Mouse (Mus musculus): ENCODE data around the gene Pold2. TPM values are rescaled to one million over a fixed set of nuclear protein-coding genes. Genes with fewer than 3 reads are reported as not detected.

The Pold2 gene
- polyA plus RNA-seq, 1 experiment = 155 TPM

DNA sequence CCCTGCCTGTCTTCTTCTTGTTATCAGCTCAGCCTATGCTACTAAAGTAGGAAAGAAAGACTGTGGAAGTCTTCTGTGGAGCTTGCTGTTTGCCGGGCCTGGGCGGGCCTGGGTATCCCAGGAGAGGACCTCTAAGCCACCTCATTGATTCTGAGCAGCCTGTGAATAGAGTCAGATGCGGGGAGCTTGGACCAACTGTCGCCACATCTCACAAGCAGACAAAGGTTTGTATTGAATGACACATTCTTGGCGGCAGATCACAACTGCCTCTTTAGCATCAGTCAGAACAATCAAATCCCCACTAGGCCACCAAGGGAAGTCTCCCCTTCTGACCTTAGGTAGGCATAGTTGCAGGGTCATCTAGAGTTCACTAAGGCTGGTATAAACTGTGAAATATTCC, 9.2 kb upstream of the Pold2 start:
- no peaks in the 10 kb centered on the region for H3K9me3 ChIP-seq
- no peaks in the 10 kb centered on the region for H3K36me3 ChIP-seq (replicated peaks; ENCODE audit: low read length)
- H3K27me3 ChIP-seq (replicated peaks) = peaks cover 31% of the 10 kb centered on the region
- TF ChIP-seq FLI1 (IDR thresholded peaks at IDR 0.05; ENCODE audit: low read length) (no peak), GATA1 (IDR thresholded peaks at IDR 0.05; ENCODE audit: borderline replicate concordance, low read length) (no peak)
- peaks cover 20% of the 10 kb centered on the region for H3K4me1 ChIP-seq
- no peak overlapping the region for H3K4me3 ChIP-seq (replicated peaks)

GRCm38 (mm10) chr11:5886187-5886586, 8.1 kb upstream of the Pold2 start:
- no peak for TF ChIP-seq GATA1 (IDR thresholded peaks at IDR 0.05; ENCODE audit: borderline replicate concordance, low read length)
- no peak for TF ChIP-seq FLI1 (IDR thresholded peaks at IDR 0.05; ENCODE audit: low read length)
- Histone ChIP-seq H3K4me1 (peaks cover 21% of the 10 kb centered on the region), H3K9me3 (no peaks in the 10 kb centered on the region), H3K27me3 (replicated peaks) (peaks cover 21% of the 10 kb centered on the region), H3K36me3 (replicated peaks; ENCODE audit: low read length) (no peaks in the 10 kb centered on the region), H3K4me3 (replicated peaks) (no peak overlapping the region)

- Histone ChIP-seq H3K4me3 (replicated peaks) (peak overlapping the region; percentile 77), H3K36me3 (replicated peaks; ENCODE audit: low read length) (no peaks in the 10 kb centered on the region), H3K27me3 (replicated peaks) (no peaks in the 10 kb centered on the region), H3K9me3 (no peaks in the 10 kb centered on the region), H3K4me1 (peaks cover 40% of the 10 kb centered on the region)
- TF ChIP-seq GATA1 (IDR thresholded peaks at IDR 0.05; ENCODE audit: borderline replicate concordance, low read length) (no peak), FLI1 (IDR thresholded peaks at IDR 0.05; ENCODE audit: low read length) (no peak)
These were observed 4.4 kb upstream of the Pold2 start for GRCm38 (mm10) chr11:5882518-5882917.

- Histone ChIP-seq H3K27me3 (replicated peaks) (no peaks in the 10 kb centered on the region), H3K9me3 (no peaks in the 10 kb centered on the region), H3K4me3 (replicated peaks) (no peak overlapping the region), H3K4me1 (peaks cover 53% of the 10 kb centered on the region), H3K36me3 (replicated peaks; ENCODE audit: low read length) (peaks cover 19% of the 10 kb centered on the region)
- TF ChIP-seq GATA1 (IDR thresholded peaks at IDR 0.05; ENCODE audit: borderline replicate concordance, low read length) (no peak), FLI1 (IDR thresholded peaks at IDR 0.05; ENCODE audit: low read length) (no peak)
These were observed 1.8 kb upstream of the Pold2 start for GRCm38 (mm10) chr11:5879905-5880304.

GRCm38 (mm10) chr11:5878661-5879060, 569 bp upstream of the Pold2 start:
- Histone ChIP-seq H3K9me3 (no peaks in the 10 kb centered on the region), H3K4me1 (peaks cover 53% of the 10 kb centered on the region), H3K4me3 (replicated peaks) (peak overlapping the region; percentile 96), H3K36me3 (replicated peaks; ENCODE audit: low read length) (peaks cover 31% of the 10 kb centered on the region), H3K27me3 (replicated peaks) (no peaks in the 10 kb centered on the region)
- TF ChIP-seq FLI1 (IDR thresholded peaks at IDR 0.05; ENCODE audit: low read length) (no peak), GATA1 (IDR thresholded peaks at IDR 0.05; ENCODE audit: borderline replicate concordance, low read length) (no peak)

- Histone ChIP-seq H3K4me1 (peaks cover 42% of the 10 kb centered on the region), H3K4me3 (replicated peaks) (peak overlapping the region; percentile 96), H3K9me3 (no peaks in the 10 kb centered on the region), H3K36me3 (replicated peaks; ENCODE audit: low read length) (peaks cover 44% of the 10 kb centered on the region), H3K27me3 (replicated peaks) (no peaks in the 10 kb centered on the region)
- no peak for TF ChIP-seq GATA1 (IDR thresholded peaks at IDR 0.05; ENCODE audit: borderline replicate concordance, low read length)
- no peak for TF ChIP-seq FLI1 (IDR thresholded peaks at IDR 0.05; ENCODE audit: low read length)
These were observed 671 bp downstream of the Pold2 start for GRCm38 (mm10) chr11:5877421-5877820.

DNA sequence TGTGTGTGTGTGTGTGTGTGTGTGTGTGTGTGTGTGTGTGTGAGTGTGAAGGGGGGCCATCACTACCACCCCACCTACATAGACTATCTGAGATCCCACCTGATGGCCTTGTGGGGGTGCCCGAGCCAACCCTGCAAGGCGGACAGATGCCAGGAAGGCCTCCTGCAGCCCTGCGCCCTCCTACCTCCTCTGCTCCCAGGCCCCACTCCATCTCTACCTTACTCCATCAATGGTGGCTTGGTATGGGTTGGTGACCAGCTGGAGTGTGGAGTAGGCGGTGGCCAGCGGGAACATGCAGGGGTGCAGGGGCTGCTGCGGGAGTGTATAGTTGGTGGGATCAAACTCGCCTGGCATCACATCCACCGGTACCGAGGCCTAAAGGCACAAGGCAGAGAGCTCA, 4.9 kb downstream of the Pold2 start:
- Histone ChIP-seq H3K27me3 (replicated peaks) (peaks cover 3% of the 10 kb centered on the region), H3K9me3 (no peaks in the 10 kb centered on the region), H3K36me3 (replicated peaks; ENCODE audit: low read length) (peaks cover 78% of the 10 kb centered on the region), H3K4me1 (peaks cover 24% of the 10 kb centered on the region), H3K4me3 (replicated peaks) (peak overlapping the region; percentile 42)
- TF ChIP-seq FLI1 (IDR thresholded peaks at IDR 0.05; ENCODE audit: low read length) (no peak), GATA1 (IDR thresholded peaks at IDR 0.05; ENCODE audit: borderline replicate concordance, low read length) (no peak)

DNA sequence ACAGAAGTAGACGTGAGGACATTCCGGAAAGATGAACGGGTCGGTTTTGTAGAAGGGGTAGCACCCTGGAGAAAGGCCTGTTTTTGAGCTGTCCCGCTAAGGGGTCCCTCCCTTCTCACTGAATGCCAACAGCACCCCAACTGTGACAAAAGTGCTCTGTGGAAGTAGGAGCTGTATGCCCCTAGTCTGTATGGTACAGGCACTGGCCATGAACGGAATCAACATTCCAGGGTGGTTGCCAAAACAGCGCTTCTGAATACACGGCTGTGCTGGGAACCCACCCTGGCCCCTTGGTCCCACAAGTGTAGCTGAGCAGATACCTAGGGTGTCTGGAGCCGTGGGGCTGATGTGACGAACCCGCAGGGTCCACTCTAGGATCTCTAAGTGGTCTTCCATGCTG, 5.4 kb downstream of the Pold2 start:
- Histone ChIP-seq H3K27me3 (replicated peaks) (peaks cover 8% of the 10 kb centered on the region), H3K9me3 (no peaks in the 10 kb centered on the region), H3K4me3 (replicated peaks) (no peak overlapping the region), H3K36me3 (replicated peaks; ENCODE audit: low read length) (peaks cover 78% of the 10 kb centered on the region), H3K4me1 (peaks cover 19% of the 10 kb centered on the region)
- TF ChIP-seq GATA1 (IDR thresholded peaks at IDR 0.05; ENCODE audit: borderline replicate concordance, low read length) (no peak), FLI1 (IDR thresholded peaks at IDR 0.05; ENCODE audit: low read length) (no peak)

GRCm38 (mm10) chr11:5870069-5870468, 8.0 kb downstream of the Pold2 start:
- Histone ChIP-seq H3K36me3 (replicated peaks; ENCODE audit: low read length) (peaks cover 61% of the 10 kb centered on the region), H3K4me1 (peaks cover 5% of the 10 kb centered on the region; the same call in 1 of the 2 replicates), H3K27me3 (replicated peaks) (peaks cover 26% of the 10 kb centered on the region), H3K4me3 (replicated peaks) (no peak overlapping the region), H3K9me3 (no peaks in the 10 kb centered on the region)
- TF ChIP-seq GATA1 (IDR thresholded peaks at IDR 0.05; ENCODE audit: borderline replicate concordance, low read length) = no peak
- no peak for TF ChIP-seq FLI1 (IDR thresholded peaks at IDR 0.05; ENCODE audit: low read length)

- Histone ChIP-seq H3K4me1 (peaks cover 5% of the 10 kb centered on the region; the same call in 1 of the 2 replicates), H3K36me3 (replicated peaks; ENCODE audit: low read length) (peaks cover 54% of the 10 kb centered on the region), H3K27me3 (replicated peaks) (peaks cover 33% of the 10 kb centered on the region), H3K9me3 (no peaks in the 10 kb centered on the region), H3K4me3 (replicated peaks) (no peak overlapping the region)
- TF ChIP-seq FLI1 (IDR thresholded peaks at IDR 0.05; ENCODE audit: low read length) = no peak
- TF ChIP-seq GATA1 (IDR thresholded peaks at IDR 0.05; ENCODE audit: borderline replicate concordance, low read length) = no peak
These were observed 8.8 kb downstream of the Pold2 start for GRCm38 (mm10) chr11:5869331-5869730.

GRCm38 (mm10) chr11:5868324-5868723, 9.8 kb downstream of the Pold2 start:
- Histone ChIP-seq H3K4me3 (replicated peaks) (no peak overlapping the region), H3K4me1 (peaks cover 5% of the 10 kb centered on the region; the same call in 1 of the 2 replicates), H3K9me3 (no peaks in the 10 kb centered on the region), H3K27me3 (replicated peaks) (peaks cover 41% of the 10 kb centered on the region), H3K36me3 (replicated peaks; ENCODE audit: low read length) (peaks cover 43% of the 10 kb centered on the region)
- no peak for TF ChIP-seq GATA1 (IDR thresholded peaks at IDR 0.05; ENCODE audit: borderline replicate concordance, low read length)
- no peak for TF ChIP-seq FLI1 (IDR thresholded peaks at IDR 0.05; ENCODE audit: low read length)
